Mouse (Mus musculus): ENCODE results near the gene Asb6.

The Asb6 gene

GRCm38 (mm10) chr2:30834373-30835022 is 4.4 kb upstream of the Asb6 start, which contains the start of gene Prrx2:
Gene Prrx2 (plus strand): TSS chr2:30834972.
- no peak for DNase-seq (ENCODE audit: low read depth in 1 of 2, low spot score in 2 of 2)

- no peak for DNase-seq (ENCODE audit: low read depth in 1 of 2, low spot score in 2 of 2)
Observed at GRCm38 (mm10) chr2:30833644-30834043, 3.5 kb upstream of the Asb6 start.

GRCm38 (mm10) chr2:30829315-30829714 is 818 bp downstream of the Asb6 start:
- peak; percentile 33 to 50 for DNase-seq (ENCODE audit: low read depth in 1 of 2, low spot score in 2 of 2)

GRCm38 (mm10) chr2:30827749-30828475 is 2.2 kb downstream of the Asb6 start:
- peak; percentile 83 to 95 for DNase-seq (ENCODE audit: low read depth in 1 of 2, low spot score in 2 of 2)

- DNase-seq (ENCODE audit: low read depth in 1 of 2, low spot score in 2 of 2): peak; percentile 21
Observed at GRCm38 (mm10) chr2:30826825-30827748, 3.0 kb downstream of the Asb6 start.

GRCm38 (mm10) chr2:30823385-30824153 is 6.6 kb downstream of the Asb6 start:
- DNase-seq (ENCODE audit: low read depth in 1 of 2, low spot score in 2 of 2): no peak

GRCm38 (mm10) chr2:30822460-30822859 is 7.7 kb downstream of the Asb6 start:
- no peak for DNase-seq (ENCODE audit: low read depth in 1 of 2, low spot score in 2 of 2)

GRCm38 (mm10) chr2:30821073-30821472 is 9.1 kb downstream of the Asb6 start:
- DNase-seq (ENCODE audit: low read depth in 1 of 2, low spot score in 2 of 2): no peak

GRCm38 (mm10) chr2:30819873-30820272 is 10.3 kb downstream of the Asb6 start:
- no peak for DNase-seq (ENCODE audit: low read depth in 1 of 2, low spot score in 2 of 2)

- DNase-seq (ENCODE audit: low read depth in 1 of 2, low spot score in 2 of 2): no peak
Observed at GRCm38 (mm10) chr2:30816383-30816782, 13.8 kb downstream of the Asb6 start.

- DNase-seq (ENCODE audit: low read depth in 1 of 2, low spot score in 2 of 2): no peak
Observed at GRCm38 (mm10) chr2:30810573-30810972, 19.6 kb downstream of the Asb6 start.

GRCm38 (mm10) chr2:30809503-30809902 is 20.6 kb downstream of the Asb6 start:
- no peak for DNase-seq (ENCODE audit: low read depth in 1 of 2, low spot score in 2 of 2)

GRCm38 (mm10) chr2:30808296-30808655 is 21.9 kb downstream of the Asb6 start:
- no peak for DNase-seq (ENCODE audit: low read depth in 1 of 2, low spot score in 2 of 2)

- DNase-seq (ENCODE audit: low read depth in 1 of 2, low spot score in 2 of 2): peak; percentile 100
Observed at GRCm38 (mm10) chr2:30807648-30808295, 22.4 kb downstream of the Asb6 start, which contains the start of gene Ntmt1. Gene Ntmt1 (plus strand): TSS chr2:30807826.

GRCm38 (mm10) chr2:30807147-30807647 is 22.9 kb downstream of the Asb6 start:
- no peak for DNase-seq (ENCODE audit: low read depth in 1 of 2, low spot score in 2 of 2)

- DNase-seq (ENCODE audit: low read depth in 1 of 2, low spot score in 2 of 2): no peak
Observed at GRCm38 (mm10) chr2:30805983-30806382, 24.1 kb downstream of the Asb6 start.

GRCm38 (mm10) chr2:30803604-30804003 is 26.5 kb downstream of the Asb6 start, which contains the start of gene 1700001O22Rik:
Gene 1700001O22Rik (minus strand): TSS chr2:30803661.
- DNase-seq (ENCODE audit: low read depth in 1 of 2, low spot score in 2 of 2): no peak

GRCm38 (mm10) chr2:30801067-30801852 is 28.9 kb downstream of the Asb6 start:
- no peak for DNase-seq (ENCODE audit: low read depth in 1 of 2, low spot score in 2 of 2)

- DNase-seq (ENCODE audit: low read depth in 1 of 2, low spot score in 2 of 2): no peak
Observed at GRCm38 (mm10) chr2:30800671-30801066, 29.5 kb downstream of the Asb6 start.

All from monocyte, adult 2 months (primary cell).